Mouse (Mus musculus) liver, postnatal 0 days (tissue): ENCODE results near the gene Cfap43. TPM values are rescaled to one million over a fixed set of nuclear protein-coding genes. Genes with fewer than 3 reads are reported as not detected.

Experiments
- ATAC-seq: fragments of 200-750 bp; cut with Nextera tagmentation; 2 replicates; pipeline ENCODE4 v1.8.0; 2017; ENCODE audit warnings: mild to moderate bottlenecking, moderate library complexity
- DNase-seq: peaks from one replicate; pipeline ENCODE4 v3.0.0-alpha.2; 2016
- H3K27ac ChIP-seq: fragments of 300-500 bp; sonication (generic); 2 replicates; pipeline ENCODE4 v1.5.1; 2014; ENCODE audit warnings: antibody characterized with exemption, moderate library complexity, mild to moderate bottlenecking, low read depth
- H3K27me3 ChIP-seq: fragments of 300-500 bp; sonication (generic); 2 replicates; pipeline ENCODE4 v1.6.1; 2014; ENCODE audit warnings: low read length, control low read depth, mixed read lengths; ENCODE audit not compliant: insufficient read depth
- H3K36me3 ChIP-seq: fragments of 300-500 bp; sonication (generic); replicated peaks from 2 replicates; pipeline ENCODE4 v1.6.1; 2014; ENCODE audit warnings: mild to moderate bottlenecking, control low read depth, low read length, moderate library complexity, mixed read lengths; ENCODE audit not compliant: insufficient read depth
- H3K4me1 ChIP-seq: fragments of 300-500 bp; sonication (generic); 2 replicates; pipeline ENCODE4 v1.6.1; 2014; ENCODE audit warnings: antibody characterized with exemption, mild to moderate bottlenecking, control low read depth; ENCODE audit not compliant: insufficient read depth
- H3K4me2 ChIP-seq: fragments of 300-500 bp; sonication (generic); 2 replicates; pipeline ENCODE4 v1.6.1; 2014; ENCODE audit warnings: low read depth, mild to moderate bottlenecking, low read length, moderate library complexity, mixed read lengths
- H3K4me3 ChIP-seq: fragments of 300-500 bp; sonication (generic); 2 replicates; pipeline ENCODE4 v1.5.1; 2014; ENCODE audit warnings: low read depth, low read length
- H3K9ac ChIP-seq: fragments of 300-500 bp; sonication (generic); replicated peaks from 2 replicates; pipeline ENCODE4 v1.6.1; 2014; ENCODE audit warnings: mild to moderate bottlenecking, moderate library complexity
- H3K9me3 ChIP-seq: fragments of 300-500 bp; sonication (generic); 2 replicates; pipeline ENCODE4 v1.6.1; 2016; ENCODE audit warnings: mild to moderate bottlenecking, control low read depth, low read length, mixed read lengths
- CTCF ChIP-seq: sonication (generic); IDR thresholded peaks from 2 replicates; pipeline ENCODE4 v1.5.1; 2016; ENCODE audit warnings: antibody characterized with exemption, low read depth
- EP300 ChIP-seq: IDR thresholded peaks from 2 replicates; pipeline ENCODE4 v1.6.1; 2016; ENCODE audit warnings: antibody characterized with exemption, low read depth, mild to moderate bottlenecking
- WGBS: fragments of 180-500 bp; shearing (Covaris S2); extraction: QIAGEN DNeasy Blood & Tissue Kit; methylation state at CpG from one replicate; pipeline ENCODE4 v1.1.7; 2014; ENCODE audit not compliant: insufficient replicate concordance; 5-methylcytosine and 5-hydroxymethylcytosine counted together
- polyA plus RNA-seq: library from polyadenylated mRNA; unstranded; fragments of >200 nt; fragmentation: Nextera tagmentation; extraction: Ambion mirVana; gene quantifications from 2 replicates; pipeline ENCODE4 v1.2.1, GENCODE M21; 2015

The Cfap43 gene
- polyA plus RNA-seq, 1 experiment from 2014 or later: 0.05 TPM

GRCm38 (mm10) chr19:47910117-47910618, 8.9 kb downstream of the Cfap43 start:
- DNase-seq: no peak
- no peak for ATAC-seq
- WGBS: 19% methylated on average over 4 of the region's 4 CpGs
- H3K27ac ChIP-seq: peak overlapping the region; percentile 66
- H3K4me2 ChIP-seq: peak overlapping the region; percentile 53
- peaks cover 14% of the 10 kb centered on the region for H3K4me1 ChIP-seq
- TF ChIP-seq CTCF (no peak), EP300 (no peak)
- no peaks in the 10 kb centered on the region for H3K27me3 ChIP-seq
- H3K9ac ChIP-seq: no peak overlapping the region
- peaks cover 8% of the 10 kb centered on the region; the same call in 1 of the 2 replicates for H3K36me3 ChIP-seq
- no peaks in the 10 kb centered on the region for H3K9me3 ChIP-seq
- 0 out of 2 replicates have a peak overlapping the region, but pooled peaks have one; percentile 7 for H3K4me3 ChIP-seq

GRCm38 (mm10) chr19:47909387-47910116, 9.5 kb downstream of the Cfap43 start:
- no peak for DNase-seq
- no peaks in the 10 kb centered on the region for H3K27me3 ChIP-seq
- no peak for ATAC-seq
- WGBS: 14% methylated on average over 10 of the region's 10 CpGs
- H3K4me2 ChIP-seq: peak overlapping the region; percentile 53
- peaks cover 8% of the 10 kb centered on the region; the same call in 1 of the 2 replicates for H3K36me3 ChIP-seq
- no peak overlapping the region for H3K9ac ChIP-seq
- H3K4me1 ChIP-seq: peaks cover 16% of the 10 kb centered on the region
- no peaks in the 10 kb centered on the region for H3K9me3 ChIP-seq
- TF ChIP-seq EP300 (no peak), CTCF (no peak)
- peak overlapping the region; percentile 7; the same call in 1 of the 2 replicates for H3K4me3 ChIP-seq
- peak overlapping the region; percentile 62 for H3K27ac ChIP-seq

- H3K9ac ChIP-seq: no peak overlapping the region
- no peak overlapping the region for H3K27ac ChIP-seq
- H3K36me3 ChIP-seq: peaks cover 8% of the 10 kb centered on the region; the same call in 1 of the 2 replicates
- no peak overlapping the region for H3K4me3 ChIP-seq
- no peak overlapping the region; the same call in 1 of the 2 replicates for H3K4me2 ChIP-seq
- DNase-seq (no peak), ATAC-seq (no peak)
- no peaks in the 10 kb centered on the region for H3K9me3 ChIP-seq
- WGBS: 32% methylated on average over 6 of the region's 6 CpGs
- H3K27me3 ChIP-seq: no peaks in the 10 kb centered on the region
- no peak for TF ChIP-seq EP300
- no peak for TF ChIP-seq CTCF
- H3K4me1 ChIP-seq: peaks cover 16% of the 10 kb centered on the region
These were observed 10.1 kb downstream of the Cfap43 start for GRCm38 (mm10) chr19:47908961-47909371.

- TF ChIP-seq EP300: peak; percentile 43; the same call in 1 of the 2 replicates
- TF ChIP-seq CTCF: no peak
- no peak overlapping the region for H3K27ac ChIP-seq
- no peaks in the 10 kb centered on the region for H3K9me3 ChIP-seq
- no peak overlapping the region for H3K9ac ChIP-seq
- H3K4me3 ChIP-seq: no peak overlapping the region
- H3K4me1 ChIP-seq: peaks cover 18% of the 10 kb centered on the region
- no peak overlapping the region for H3K4me2 ChIP-seq
- DNase-seq: no peak
- WGBS: 84% methylated on average over 9 of the region's 9 CpGs
- 0 out of 2 replicates have a peak, but pooled peaks have one; percentile 13 for ATAC-seq
- H3K27me3 ChIP-seq: no peaks in the 10 kb centered on the region
- H3K36me3 ChIP-seq: peaks cover 4% of the 10 kb centered on the region; the same call in 1 of the 2 replicates
These were observed 11.5 kb downstream of the Cfap43 start for GRCm38 (mm10) chr19:47907596-47907995.

GRCm38 (mm10) chr19:47905603-47906002, 13.5 kb downstream of the Cfap43 start:
- 65% methylated on average over 5 of the region's 5 CpGs for WGBS
- Histone ChIP-seq H3K36me3 (no peaks in the 10 kb centered on the region), H3K9me3 (no peaks in the 10 kb centered on the region), H3K9ac (no peak overlapping the region), H3K4me2 (no peak overlapping the region), H3K27me3 (no peaks in the 10 kb centered on the region), H3K4me3 (no peak overlapping the region), H3K27ac (peak overlapping the region; percentile 55), H3K4me1 (peaks cover 18% of the 10 kb centered on the region)
- ATAC-seq (peak; percentile 34; the same call in 1 of the 2 replicates), DNase-seq (peak; percentile 46)
- TF ChIP-seq CTCF: no peak
- no peak for TF ChIP-seq EP300

- TF ChIP-seq CTCF: no peak
- no peak for TF ChIP-seq EP300
- H3K4me1 ChIP-seq: peaks cover 21% of the 10 kb centered on the region
- 71% methylated on average over 4 of the region's 4 CpGs for WGBS
- H3K4me2 ChIP-seq: no peak overlapping the region
- peak overlapping the region; percentile 55 for H3K27ac ChIP-seq
- ATAC-seq (no peak), DNase-seq (no peak)
- no peak overlapping the region for H3K4me3 ChIP-seq
- no peaks in the 10 kb centered on the region for H3K27me3 ChIP-seq
- no peak overlapping the region for H3K9ac ChIP-seq
- H3K36me3 ChIP-seq: no peaks in the 10 kb centered on the region
- H3K9me3 ChIP-seq: no peaks in the 10 kb centered on the region
These were observed 14.0 kb downstream of the Cfap43 start for GRCm38 (mm10) chr19:47905081-47905480.
